Mouse (Mus musculus) retina, adult 2 months (tissue): ENCODE results near the gene Casc3.

ENCODE experiments used
- DNase-seq: peaks from one replicate; pipeline ENCODE4 v3.0.0-alpha.2; 2012; ENCODE audit warnings: low read depth, low spot score

Casc3 gene

GRCm38 (mm10) chr11:98835296-98835695 lies 30.6 kb downstream of the Casc3 start:
- no peak for DNase-seq

GRCm38 (mm10) chr11:98835725-98836124 lies 31.0 kb downstream of the Casc3 start:
- no peak for DNase-seq

DNA sequence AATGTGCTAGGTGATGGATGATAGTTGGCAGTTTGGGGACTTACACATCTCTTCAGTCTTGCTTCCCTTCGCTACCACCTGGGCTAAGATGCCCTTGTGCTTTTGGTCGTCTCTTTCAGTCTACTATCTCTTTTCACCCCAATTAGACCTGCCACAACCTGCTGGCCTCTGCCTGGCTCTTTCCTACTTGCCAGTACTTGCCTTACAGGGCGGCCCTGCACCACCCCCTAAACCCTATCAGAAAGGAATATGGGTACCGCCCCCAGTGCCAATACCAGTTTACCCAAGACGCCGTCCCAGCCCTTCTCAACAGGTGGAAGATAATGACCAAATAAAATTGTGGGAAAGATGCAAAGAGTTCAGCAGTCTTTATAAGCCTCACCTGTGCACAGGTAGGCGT lies 31.4 kb downstream of the Casc3 start:
- DNase-seq: no peak

- DNase-seq: peak; percentile 33
Measured at GRCm38 (mm10) chr11:98836651-98837141, 32.0 kb downstream of the Casc3 start, which contains the start of gene Rapgefl1. Gene Rapgefl1, plus strand, starts transcription at chr11:98836785.

- DNase-seq: no peak
Measured at GRCm38 (mm10) chr11:98837231-98837704, 32.6 kb downstream of the Casc3 start.

DNA sequence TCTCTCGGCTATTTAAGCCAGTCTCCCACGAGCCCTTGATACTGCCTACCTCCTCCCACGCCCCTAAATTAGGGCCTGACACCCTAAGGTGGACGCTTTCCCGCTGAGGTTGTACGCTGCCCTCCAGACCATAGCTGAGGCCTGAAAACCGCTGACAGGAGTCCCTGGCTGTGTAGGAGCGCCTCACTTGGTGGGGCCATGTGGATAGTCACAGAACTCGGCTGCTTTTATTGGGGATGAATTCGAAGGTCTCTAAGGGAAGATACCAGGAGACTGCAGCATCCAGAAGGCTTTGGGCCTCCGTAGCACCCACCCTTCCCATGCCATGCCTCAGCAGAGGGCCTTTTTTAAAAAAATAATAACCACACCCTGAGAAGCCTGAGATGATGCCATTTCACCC lies 33.2 kb downstream of the Casc3 start:
- DNase-seq: no peak

GRCm38 (mm10) chr11:98838512-98838911 lies 33.8 kb downstream of the Casc3 start:
- no peak for DNase-seq

- DNase-seq: no peak
Measured at GRCm38 (mm10) chr11:98839402-98839801, 34.7 kb downstream of the Casc3 start.

DNA sequence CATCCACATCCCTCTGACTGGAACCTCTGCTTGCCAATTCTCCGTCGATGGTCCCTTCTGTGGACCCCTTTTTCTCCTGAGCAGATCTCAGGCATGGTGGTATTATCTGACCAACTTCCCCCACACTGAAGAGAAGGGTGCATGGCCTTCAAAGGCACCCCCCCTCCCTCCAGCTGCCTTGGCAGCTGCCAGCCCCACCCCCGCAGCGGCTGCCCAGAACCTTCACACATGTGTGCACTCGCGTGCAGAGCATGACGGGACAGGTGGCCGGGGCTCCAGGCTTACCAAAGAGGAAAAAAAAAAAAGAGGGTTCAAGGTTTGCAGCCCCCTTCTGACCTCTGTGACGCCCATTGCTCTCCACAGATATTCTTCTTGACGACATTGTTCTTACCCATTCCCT lies 35.2 kb downstream of the Casc3 start:
- DNase-seq: no peak

- DNase-seq: no peak
Measured at GRCm38 (mm10) chr11:98846016-98846415, 41.3 kb downstream of the Casc3 start.

- no peak for DNase-seq
Measured at GRCm38 (mm10) chr11:98846865-98847604, 42.3 kb downstream of the Casc3 start.

DNA sequence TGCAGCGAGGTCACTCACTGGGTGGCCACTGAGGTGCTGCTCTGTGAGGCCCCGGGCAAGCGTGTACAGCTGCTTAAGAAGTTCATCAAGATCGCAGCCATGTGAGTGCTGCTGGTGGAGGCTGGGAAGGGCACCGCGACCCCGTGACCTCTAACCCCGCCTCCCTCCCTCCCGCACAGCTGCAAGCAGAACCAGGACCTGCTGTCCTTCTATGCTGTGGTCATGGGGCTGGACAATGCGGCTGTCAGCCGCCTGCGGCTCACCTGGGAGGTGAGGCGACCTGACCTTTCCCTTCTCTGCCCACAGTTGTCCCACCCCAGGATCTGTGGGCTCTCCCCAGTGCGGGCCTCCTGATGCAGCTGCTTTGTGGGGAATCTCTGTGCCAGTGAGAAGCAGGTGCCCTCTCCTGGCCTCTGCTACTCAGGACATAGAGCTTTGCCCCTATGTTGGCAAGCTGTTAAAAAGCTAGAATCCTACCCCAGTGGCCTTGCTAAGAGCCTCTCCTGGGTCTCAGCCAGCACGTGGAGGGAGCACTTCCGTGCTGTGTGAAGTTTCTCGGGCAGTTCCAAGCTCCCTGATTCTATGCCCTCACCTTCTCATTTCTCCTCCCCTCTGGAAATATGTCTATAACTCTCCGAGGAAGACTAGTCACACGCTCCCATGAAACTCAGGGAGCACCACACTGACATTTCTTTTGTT lies 44.6 kb downstream of the Casc3 start:
- DNase-seq: no peak

DNA sequence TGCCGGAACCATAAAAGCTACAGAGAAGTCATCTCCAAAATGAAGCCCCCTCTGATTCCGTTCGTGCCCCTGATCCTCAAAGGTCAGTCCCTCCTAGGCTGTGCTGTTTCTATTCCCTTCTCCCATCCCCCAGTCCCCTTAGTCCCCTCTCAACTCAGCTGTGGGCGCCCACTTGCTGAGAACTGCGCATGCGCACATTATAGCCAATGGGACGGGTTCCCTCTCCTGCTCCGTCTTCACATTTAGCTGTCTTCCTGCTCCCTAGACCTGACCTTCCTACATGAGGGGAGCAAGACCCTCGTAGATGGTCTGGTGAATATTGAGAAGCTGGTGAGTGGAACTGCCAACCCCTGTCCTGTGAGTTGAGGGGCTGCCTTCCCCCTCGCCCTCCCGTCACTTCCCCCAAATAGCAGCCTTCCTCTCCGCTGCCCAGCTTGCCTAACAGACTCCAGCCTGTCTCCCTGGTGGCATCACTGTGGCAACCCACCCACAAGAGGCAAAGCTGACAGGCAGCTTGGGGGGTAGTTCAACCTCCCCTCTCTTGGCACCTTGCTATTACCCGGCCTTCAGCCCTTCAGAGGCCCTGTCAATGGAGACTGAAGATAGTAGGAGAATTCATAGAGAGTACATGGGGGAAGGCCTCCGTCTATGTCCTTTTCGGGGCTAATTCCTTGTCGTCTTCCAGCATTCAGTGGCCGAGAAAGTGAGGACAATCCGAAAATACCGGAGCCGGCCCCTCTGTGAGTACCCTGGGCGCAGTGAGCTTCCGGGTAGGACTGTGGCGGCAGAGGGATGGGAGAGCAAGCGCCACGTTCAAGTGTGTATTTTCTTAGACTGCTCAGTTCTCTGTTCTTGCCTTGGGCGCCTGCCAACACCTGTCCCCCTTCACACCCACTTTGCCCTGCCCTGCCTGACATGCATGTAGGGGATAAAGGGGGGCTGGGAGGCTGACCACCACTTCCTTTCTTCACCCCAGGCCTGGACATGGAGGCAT lies 45.7 kb downstream of the Casc3 start:
- no peak for DNase-seq

GRCm38 (mm10) chr11:98854116-98854515 lies 49.4 kb downstream of the Casc3 start:
- DNase-seq: no peak

DNA sequence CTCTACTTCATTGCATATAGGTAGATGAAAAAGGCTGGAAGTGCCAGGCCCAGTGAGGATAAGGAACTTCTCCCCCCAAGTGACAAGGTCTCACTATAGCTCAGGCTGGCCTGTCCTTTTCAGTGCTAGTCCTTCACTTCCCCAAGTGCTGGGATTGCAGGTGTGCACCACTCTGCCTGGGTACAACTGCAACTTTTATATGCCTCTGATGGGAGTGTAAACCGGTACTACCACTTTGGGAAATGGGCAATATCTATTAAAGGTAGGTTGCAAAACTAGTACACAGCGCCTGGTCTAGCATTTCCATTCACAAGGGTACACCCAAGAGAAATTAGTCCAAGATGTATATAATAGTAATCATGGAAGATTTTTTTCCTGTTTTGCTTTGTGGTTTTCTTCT lies 50.0 kb downstream of the Casc3 start:
- no peak for DNase-seq

DNA sequence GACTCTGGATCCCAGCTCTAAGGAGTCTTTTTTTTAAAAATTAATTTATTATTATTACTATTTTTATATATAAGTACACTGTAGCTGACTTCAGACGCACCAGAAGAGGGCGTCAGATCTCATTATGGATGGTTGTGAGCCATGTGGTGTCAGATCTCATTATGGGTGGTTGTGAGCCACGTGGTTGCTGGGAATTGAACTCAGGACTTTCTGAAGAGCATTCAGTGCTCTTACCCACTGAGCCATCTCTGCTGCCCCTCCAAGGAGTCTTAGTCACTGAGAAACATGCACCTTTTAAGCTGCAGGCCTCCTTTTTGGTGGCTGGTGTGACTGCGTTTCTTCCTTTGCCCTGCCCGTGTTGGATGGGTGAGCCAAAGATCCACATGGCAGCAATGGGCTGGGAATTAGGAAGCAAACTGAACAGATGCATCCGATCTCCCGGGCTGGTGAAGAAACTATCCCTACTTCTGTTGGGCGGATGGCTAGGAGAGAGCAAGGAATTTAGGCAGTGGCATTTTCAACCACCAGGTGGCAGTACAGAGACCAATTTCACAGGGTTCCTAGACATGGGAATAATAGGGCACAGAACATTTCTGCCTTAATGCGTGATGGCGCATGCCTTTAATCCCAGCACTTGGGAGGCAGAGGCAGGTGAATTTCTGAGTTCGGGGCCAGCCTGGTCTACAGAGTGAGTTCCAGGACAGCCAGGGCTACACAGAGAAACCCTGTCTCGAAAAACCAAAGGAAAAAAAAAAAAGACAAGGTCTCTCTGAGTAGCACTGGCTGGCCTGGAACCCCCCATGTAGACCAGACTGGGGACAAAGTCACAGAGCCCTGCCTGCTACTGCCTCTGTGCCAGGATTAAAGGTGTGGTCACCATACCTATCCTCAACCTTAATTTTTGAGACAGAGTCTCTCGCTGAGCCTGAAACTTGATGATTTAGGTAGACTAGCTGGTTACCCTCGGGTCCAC lies 54.3 kb downstream of the Casc3 start:
- DNase-seq: peak; percentile 65

GRCm38 (mm10) chr11:98863028-98863750 lies 58.5 kb downstream of the Casc3 start, which contains the start of gene Wipf2:
Gene Wipf2, plus strand, starts transcription at chr11:98863638.
- DNase-seq: peak; percentile 91

DNA sequence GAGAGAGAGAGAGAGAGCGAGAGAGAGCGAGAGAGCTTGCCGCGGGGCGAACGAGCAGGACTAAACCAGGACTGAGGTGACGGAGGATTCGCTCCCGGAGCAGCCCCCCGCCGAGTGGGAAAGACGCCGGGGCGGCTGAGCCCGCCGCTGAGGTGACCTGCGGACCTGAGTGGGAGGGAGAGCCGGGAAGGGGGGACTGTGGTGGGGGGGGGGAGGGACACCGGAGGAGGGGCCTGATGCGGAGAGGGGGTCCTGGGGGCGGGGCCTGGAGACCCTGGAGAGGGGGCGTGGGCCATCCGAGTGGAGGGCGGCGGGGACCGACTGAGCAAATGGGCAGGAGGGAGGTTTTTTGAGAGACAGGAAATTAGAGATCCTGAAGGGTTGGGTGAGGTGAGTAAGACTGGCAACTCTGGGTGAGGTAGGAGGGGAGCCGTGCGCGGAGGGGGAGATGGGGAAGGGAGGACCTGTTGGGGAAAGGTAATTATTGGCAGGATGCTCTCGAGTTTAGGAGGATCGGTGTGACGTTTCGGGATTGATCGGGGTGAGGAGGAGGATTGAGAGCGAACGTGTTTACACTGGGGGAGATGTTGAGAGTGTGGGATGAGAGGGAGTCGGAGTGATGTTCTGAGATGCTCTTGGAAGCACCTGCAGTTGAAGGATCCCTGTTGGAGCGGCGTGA lies 59.2 kb downstream of the Casc3 start:
- no peak for DNase-seq

DNA sequence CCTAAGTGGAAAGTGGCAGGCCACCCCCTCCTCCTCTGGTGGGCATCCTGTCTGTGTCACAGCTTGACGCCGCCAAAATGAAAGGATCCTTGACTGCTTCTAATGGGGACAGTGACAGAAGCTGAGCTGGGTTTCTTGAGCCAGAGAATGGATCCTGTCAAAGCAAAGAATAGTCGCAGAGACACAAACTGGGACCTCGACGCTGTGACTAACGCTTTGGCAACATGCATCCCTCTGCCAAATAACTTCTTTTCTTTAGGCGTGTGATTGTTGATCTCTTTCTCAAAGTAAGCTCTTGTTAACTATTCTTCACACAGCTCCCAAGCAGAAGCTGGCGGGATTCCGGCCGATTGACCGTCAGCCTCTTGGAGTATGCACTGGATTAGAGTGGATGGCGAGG lies 62.6 kb downstream of the Casc3 start:
- DNase-seq: no peak
